Mouse (Mus musculus): Measurements from ENCODE around the gene Rnf19b. TPM values are rescaled to one million over a fixed set of nuclear protein-coding genes. Genes with fewer than 3 reads are reported as not detected.

Rnf19b gene
- total and polyA plus RNA-seq, 3 experiments: 10.8 to 76.9 (median 42.8) TPM

DNA sequence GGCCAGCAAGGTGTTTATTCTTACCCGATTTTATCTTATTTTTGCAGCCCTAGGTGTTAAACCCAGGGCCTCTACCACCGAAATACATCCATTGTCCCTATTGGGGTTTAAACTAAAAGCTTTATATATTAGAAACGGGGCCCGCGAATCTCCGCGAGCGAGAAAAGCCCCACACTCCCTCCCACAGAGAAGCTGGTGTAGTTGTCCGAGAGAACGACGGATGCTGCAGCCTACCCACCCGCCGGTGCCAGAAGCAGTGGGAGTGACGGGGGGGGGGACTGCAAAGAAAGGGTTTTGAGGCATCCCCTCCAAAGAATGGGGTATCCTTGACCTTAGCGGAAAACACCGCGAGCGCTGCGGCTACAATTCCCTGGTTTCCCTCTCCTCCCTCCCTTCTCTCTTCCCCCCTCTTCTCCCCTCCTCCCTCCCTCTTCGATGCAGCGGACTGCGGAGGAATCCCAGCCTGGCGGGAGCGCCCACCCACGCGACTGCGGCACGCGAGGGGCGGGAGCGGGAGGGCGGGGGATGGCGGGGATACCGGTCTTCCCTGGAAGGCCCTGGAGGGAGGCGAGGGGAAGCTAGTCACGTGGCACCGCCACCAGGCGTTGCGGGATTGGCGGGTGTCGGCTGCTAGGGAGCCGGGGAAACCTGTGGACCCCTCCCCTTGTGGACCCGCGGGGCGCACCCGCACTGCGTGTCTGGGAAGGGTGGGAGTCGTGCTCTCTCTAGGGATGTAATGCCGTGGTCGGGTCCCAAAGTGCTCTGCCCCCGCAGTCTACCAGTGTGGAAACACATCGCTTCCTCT is 9.4 kb upstream of the Rnf19b start:
- Histone ChIP-seq H3K36me3 (replicated peaks) (no peaks in the 10 kb centered on the region), H3K9me3 (replicated peaks) (no peaks in the 10 kb centered on the region), H3K4me3 (ENCODE audit: low read depth, low read length) (peak overlapping the region; percentile 72), H3K27me3 (ENCODE audit: insufficient read depth, low read length) (peaks cover 32% of the 10 kb centered on the region), H3K4me1 (ENCODE audit: insufficient read depth, low read depth, low read length) (peaks cover 57% of the 10 kb centered on the region)
- DNase-seq (ENCODE audit: low spot score) (peak; percentile 51), ATAC-seq (ENCODE audit: extremely low read depth, insufficient number of reproducible peaks, low FRiP score, poor library complexity, severe bottlenecking) (0 out of 2 replicates have a peak, but pooled peaks have one; percentile 19)
- TF ChIP-seq GATA1 (IDR thresholded peaks at IDR 0.05; ENCODE audit: borderline replicate concordance, low read length) (no peak), GATA2 (IDR thresholded peaks at IDR 0.05; ENCODE audit: borderline replicate concordance, low read depth, low read length) (no peak), POLR2AphosphoS5 (IDR thresholded peaks at IDR 0.05; ENCODE audit: insufficient replicate concordance, low read depth, low read length) (no peak)

DNA sequence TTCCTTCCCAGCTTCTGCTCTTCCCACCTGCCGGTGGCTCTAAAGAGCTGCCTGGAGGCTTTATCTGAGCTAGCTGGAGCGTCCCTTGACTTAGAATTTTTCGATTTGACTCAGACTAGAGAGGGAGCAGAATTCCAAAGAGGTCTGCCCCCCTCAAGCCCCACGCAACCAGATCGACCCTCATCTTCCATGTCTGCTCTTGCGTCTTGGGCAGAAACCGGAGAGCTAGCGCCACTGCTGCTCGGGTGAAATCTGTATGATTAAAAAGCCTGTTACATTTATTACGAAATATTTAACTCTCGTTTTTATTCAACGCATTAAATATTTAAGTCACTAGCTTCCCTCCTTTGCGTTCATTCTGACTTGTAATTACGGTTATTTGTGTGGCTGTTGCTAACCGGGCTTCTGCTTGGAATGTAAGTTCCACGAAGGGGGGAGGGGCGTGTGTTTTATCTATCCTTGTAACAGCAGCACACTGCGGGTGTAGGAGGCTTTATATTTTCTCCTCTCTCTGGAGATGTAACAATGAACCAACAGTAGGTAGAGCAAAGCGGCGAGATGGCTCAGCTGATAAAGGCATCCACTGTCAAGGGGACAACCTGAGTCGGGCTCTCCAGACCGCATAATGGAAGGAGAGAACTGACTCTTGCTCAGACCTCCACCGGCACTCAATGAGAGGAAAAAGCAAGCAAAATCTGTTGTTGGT is 8.6 kb upstream of the Rnf19b start:
- no peak for TF ChIP-seq GATA2 (IDR thresholded peaks at IDR 0.05; ENCODE audit: borderline replicate concordance, low read depth, low read length)
- no peak for TF ChIP-seq POLR2AphosphoS5 (IDR thresholded peaks at IDR 0.05; ENCODE audit: insufficient replicate concordance, low read depth, low read length)
- TF ChIP-seq TAL1 (conservative IDR thresholded peaks at IDR 0.05; ENCODE audit: low read depth, low read length): no peak
- no peak for TF ChIP-seq GATA1 (IDR thresholded peaks at IDR 0.05; ENCODE audit: borderline replicate concordance, low read length)
- no peak for TF ChIP-seq CTCF (IDR thresholded peaks at IDR 0.05; ENCODE audit: low read depth, low read length)
- Histone ChIP-seq H3K4me1 (ENCODE audit: insufficient read depth, low read depth, low read length) (peaks cover 57% of the 10 kb centered on the region), H3K27me3 (ENCODE audit: insufficient read depth, low read length) (peaks cover 28% of the 10 kb centered on the region)

DNA sequence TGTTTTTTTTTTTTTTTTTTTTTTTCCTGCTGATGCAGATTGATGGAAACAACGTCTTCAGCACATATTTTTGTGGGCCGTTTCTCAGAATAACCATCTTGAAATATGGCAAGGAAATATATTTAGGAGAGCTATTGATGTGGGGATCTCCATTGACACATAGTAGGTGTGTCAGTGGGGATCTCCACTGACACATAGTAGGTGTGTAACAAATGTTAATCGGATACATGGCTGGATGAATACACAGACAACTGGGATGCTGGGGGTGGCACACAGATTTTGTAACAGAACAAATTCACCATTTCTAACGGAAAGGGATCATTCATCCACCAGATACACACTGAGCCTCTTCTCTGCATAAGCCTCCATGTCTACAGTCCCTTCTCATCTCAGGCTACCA is 7.7 kb upstream of the Rnf19b start:
- Histone ChIP-seq H3K27me3 (ENCODE audit: insufficient read depth, low read length) (peaks cover 24% of the 10 kb centered on the region), H3K4me1 (ENCODE audit: insufficient read depth, low read depth, low read length) (peaks cover 57% of the 10 kb centered on the region), H3K4me3 (ENCODE audit: low read depth, low read length) (no peak overlapping the region), H3K9me3 (replicated peaks) (no peaks in the 10 kb centered on the region), H3K36me3 (replicated peaks) (peaks cover 15% of the 10 kb centered on the region)
- DNase-seq (ENCODE audit: low spot score) (no peak), ATAC-seq (ENCODE audit: extremely low read depth, insufficient number of reproducible peaks, low FRiP score, poor library complexity, severe bottlenecking) (no peak)
- TF ChIP-seq GATA2 (IDR thresholded peaks at IDR 0.05; ENCODE audit: borderline replicate concordance, low read depth, low read length) (no peak), TAL1 (conservative IDR thresholded peaks at IDR 0.05; ENCODE audit: low read depth, low read length) (no peak), POLR2AphosphoS5 (IDR thresholded peaks at IDR 0.05; ENCODE audit: insufficient replicate concordance, low read depth, low read length) (no peak), GATA1 (IDR thresholded peaks at IDR 0.05; ENCODE audit: borderline replicate concordance, low read length) (no peak), CTCF (IDR thresholded peaks at IDR 0.05; ENCODE audit: low read depth, low read length) (no peak)

More for the DNA sequence above, 8.6 kb upstream of the Rnf19b start:
- no peak for ATAC-seq (ENCODE audit: extremely low read depth, insufficient number of reproducible peaks, low FRiP score, poor library complexity, severe bottlenecking)
- H3K36me3 ChIP-seq (replicated peaks): peaks cover 6% of the 10 kb centered on the region
- no peaks in the 10 kb centered on the region for H3K9me3 ChIP-seq (replicated peaks)
- no peak for DNase-seq (ENCODE audit: low spot score)
- H3K4me3 ChIP-seq (ENCODE audit: low read depth, low read length): peak overlapping the region; percentile 72

- Histone ChIP-seq H3K4me1 (ENCODE audit: insufficient read depth, low read depth, low read length) (peaks cover 57% of the 10 kb centered on the region), H3K4me3 (ENCODE audit: low read depth, low read length) (no peak overlapping the region), H3K36me3 (replicated peaks) (peaks cover 20% of the 10 kb centered on the region), H3K9me3 (replicated peaks) (no peaks in the 10 kb centered on the region), H3K27me3 (ENCODE audit: insufficient read depth, low read length) (peaks cover 24% of the 10 kb centered on the region)
- no peak for TF ChIP-seq GATA2 (IDR thresholded peaks at IDR 0.05; ENCODE audit: borderline replicate concordance, low read depth, low read length)
- no peak for TF ChIP-seq CTCF (IDR thresholded peaks at IDR 0.05; ENCODE audit: low read depth, low read length)
- no peak for TF ChIP-seq GATA1 (IDR thresholded peaks at IDR 0.05; ENCODE audit: borderline replicate concordance, low read length)
- TF ChIP-seq POLR2AphosphoS5 (IDR thresholded peaks at IDR 0.05; ENCODE audit: insufficient replicate concordance, low read depth, low read length): no peak
- no peak for TF ChIP-seq TAL1 (conservative IDR thresholded peaks at IDR 0.05; ENCODE audit: low read depth, low read length)
- no peak for DNase-seq (ENCODE audit: low spot score)
- no peak for ATAC-seq (ENCODE audit: extremely low read depth, insufficient number of reproducible peaks, low FRiP score, poor library complexity, severe bottlenecking)
These were observed 7.1 kb upstream of the Rnf19b start for GRCm38 (mm10) chr4:129050901-129051417.

GRCm38 (mm10) chr4:129051461-129052183 is 6.4 kb upstream of the Rnf19b start:
- TF ChIP-seq GATA2 (IDR thresholded peaks at IDR 0.05; ENCODE audit: borderline replicate concordance, low read depth, low read length) (no peak), POLR2AphosphoS5 (IDR thresholded peaks at IDR 0.05; ENCODE audit: insufficient replicate concordance, low read depth, low read length) (no peak), TAL1 (conservative IDR thresholded peaks at IDR 0.05; ENCODE audit: low read depth, low read length) (no peak), CTCF (IDR thresholded peaks at IDR 0.05; ENCODE audit: low read depth, low read length) (no peak), GATA1 (IDR thresholded peaks at IDR 0.05; ENCODE audit: borderline replicate concordance, low read length) (no peak)
- DNase-seq (ENCODE audit: low spot score) (no peak), ATAC-seq (ENCODE audit: extremely low read depth, insufficient number of reproducible peaks, low FRiP score, poor library complexity, severe bottlenecking) (no peak)
- H3K27me3 ChIP-seq (ENCODE audit: insufficient read depth, low read length): peaks cover 21% of the 10 kb centered on the region
- H3K36me3 ChIP-seq (replicated peaks): peaks cover 27% of the 10 kb centered on the region
- no peaks in the 10 kb centered on the region for H3K9me3 ChIP-seq (replicated peaks)
- no peak overlapping the region; the same call in 1 of the 2 replicates for H3K4me3 ChIP-seq (ENCODE audit: low read depth, low read length)
- peaks cover 58% of the 10 kb centered on the region for H3K4me1 ChIP-seq (ENCODE audit: insufficient read depth, low read depth, low read length)
